Mouse (Mus musculus): ENCODE data around the gene Kirrel.

Gene Kirrel

DNA sequence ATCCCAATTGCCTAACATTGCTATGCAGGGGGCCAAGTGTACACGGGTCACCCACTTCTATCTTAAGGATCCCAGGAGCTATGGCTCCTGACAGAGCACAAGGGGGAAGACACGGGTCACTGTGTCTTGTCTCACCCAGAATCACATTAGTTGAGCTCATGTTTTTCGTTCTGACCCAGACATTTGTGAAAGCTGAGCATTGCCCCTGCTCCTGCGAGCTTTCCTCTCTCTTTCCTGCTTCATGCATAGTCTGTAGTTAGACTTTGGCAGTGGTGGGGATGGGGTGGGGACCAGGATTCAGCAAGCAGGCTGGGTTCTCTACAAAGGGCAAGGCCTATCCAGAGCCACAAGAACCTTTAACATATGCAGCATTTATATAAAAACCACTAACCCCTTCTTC is 94.8 kb downstream of the Kirrel start:
- DNase-seq (ENCODE audit: low read depth, low spot score) = no peak

- DNase-seq (ENCODE audit: low read depth, low spot score) = no peak
These were observed 95.2 kb downstream of the Kirrel start for GRCm38 (mm10) chr3:87079301-87079700.

DNA sequence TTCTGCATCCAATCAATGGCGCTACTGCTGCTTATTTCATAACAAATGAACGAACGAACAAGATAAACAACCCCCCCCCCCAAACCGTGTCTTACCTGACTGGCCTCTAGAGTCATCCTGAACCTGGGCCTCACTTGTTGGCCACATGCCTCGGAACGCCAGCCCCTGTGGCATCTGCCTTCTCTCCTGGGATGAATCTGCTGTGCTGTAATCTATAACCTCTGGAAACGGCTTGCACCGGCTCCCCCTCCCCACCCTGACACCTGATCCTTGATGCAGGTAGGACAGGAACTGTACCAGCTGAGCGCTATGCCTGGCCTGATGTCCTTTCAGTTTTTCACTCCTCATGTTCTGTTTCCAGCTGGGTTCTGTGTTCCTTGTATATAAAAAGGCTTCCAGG is 96.9 kb downstream of the Kirrel start:
- DNase-seq (ENCODE audit: low read depth, low spot score) = no peak

- DNase-seq (ENCODE audit: low read depth, low spot score) = no peak
These were observed 97.6 kb downstream of the Kirrel start for GRCm38 (mm10) chr3:87076899-87077298.

DNA sequence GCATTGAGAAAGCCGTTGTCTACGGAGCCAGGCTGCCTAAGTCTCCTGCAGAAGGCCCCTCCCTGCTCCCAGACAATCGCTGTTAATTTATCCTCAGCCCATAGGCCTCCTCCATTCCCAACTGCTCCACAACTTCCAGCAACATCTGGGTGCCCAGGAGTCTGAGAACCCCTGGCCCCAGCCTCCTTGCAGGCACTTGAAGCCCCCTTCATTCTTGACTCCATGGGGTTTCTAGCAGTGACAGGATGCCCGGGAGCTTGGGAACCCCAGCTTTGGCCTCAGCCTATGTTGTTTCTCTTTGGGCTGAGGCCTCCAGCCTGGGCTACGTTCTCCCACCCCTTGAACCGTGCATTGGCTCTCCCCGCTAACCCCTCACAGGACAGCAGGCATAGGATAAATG is 98.4 kb downstream of the Kirrel start:
- DNase-seq (ENCODE audit: low read depth, low spot score) = no peak

GRCm38 (mm10) chr3:87072612-87073515 is 101.7 kb downstream of the Kirrel start:
- DNase-seq (ENCODE audit: low read depth, low spot score) = no peak

GRCm38 (mm10) chr3:87072191-87072590 is 102.4 kb downstream of the Kirrel start:
- no peak for DNase-seq (ENCODE audit: low read depth, low spot score)

- DNase-seq (ENCODE audit: low read depth, low spot score) = no peak
These were observed 107.1 kb downstream of the Kirrel start for GRCm38 (mm10) chr3:87067396-87067975.

- DNase-seq (ENCODE audit: low read depth, low spot score) = no peak
These were observed 120.6 kb downstream of the Kirrel start for GRCm38 (mm10) chr3:87053939-87054338.

- no peak for DNase-seq (ENCODE audit: low read depth, low spot score)
These were observed 126.7 kb downstream of the Kirrel start for GRCm38 (mm10) chr3:87047801-87048200.

DNA sequence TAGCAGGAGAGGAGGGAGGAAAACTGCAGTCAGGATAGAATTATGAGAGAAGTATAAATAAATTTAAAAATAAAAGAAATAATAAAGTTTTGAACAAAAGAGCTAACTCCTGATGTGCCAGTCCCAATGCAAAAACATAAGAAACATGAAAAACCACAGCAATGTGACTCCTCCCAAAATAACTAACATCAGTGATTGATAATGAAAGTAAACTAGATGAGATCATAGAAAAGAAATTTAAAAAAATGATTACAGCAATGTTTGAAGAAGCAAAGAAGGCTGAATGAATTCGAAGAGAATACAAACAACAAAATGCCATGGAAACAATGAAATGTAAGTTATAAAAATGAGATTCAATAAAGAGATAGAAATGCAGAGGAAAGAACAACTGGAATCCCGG is 132.8 kb downstream of the Kirrel start:
- DNase-seq (ENCODE audit: low read depth, low spot score) = no peak

GRCm38 (mm10) chr3:87038500-87038899 is 136.0 kb downstream of the Kirrel start:
- DNase-seq (ENCODE audit: low read depth, low spot score) = no peak

DNA sequence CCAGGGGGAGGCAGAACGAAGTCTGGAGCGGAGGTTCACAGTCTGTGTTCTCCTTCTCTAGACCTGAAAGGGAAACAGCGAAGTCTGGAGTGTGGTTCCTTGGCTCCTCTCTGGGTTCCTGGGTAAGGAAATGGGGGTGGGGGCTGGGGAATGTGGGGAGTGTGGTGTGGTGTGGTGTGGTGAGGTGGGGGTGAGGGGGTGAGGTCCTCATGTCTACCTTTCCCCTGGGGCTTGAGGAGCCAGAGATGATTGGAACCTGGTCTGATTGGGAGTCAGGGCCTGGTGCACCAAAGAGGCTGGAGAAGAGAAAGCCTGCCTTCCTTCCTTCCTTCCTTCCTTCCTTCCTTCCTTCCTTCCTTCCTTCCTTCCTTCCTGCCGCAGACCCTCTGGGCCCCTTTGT is 140.5 kb downstream of the Kirrel start:
- no peak for DNase-seq (ENCODE audit: low read depth, low spot score)

DNA sequence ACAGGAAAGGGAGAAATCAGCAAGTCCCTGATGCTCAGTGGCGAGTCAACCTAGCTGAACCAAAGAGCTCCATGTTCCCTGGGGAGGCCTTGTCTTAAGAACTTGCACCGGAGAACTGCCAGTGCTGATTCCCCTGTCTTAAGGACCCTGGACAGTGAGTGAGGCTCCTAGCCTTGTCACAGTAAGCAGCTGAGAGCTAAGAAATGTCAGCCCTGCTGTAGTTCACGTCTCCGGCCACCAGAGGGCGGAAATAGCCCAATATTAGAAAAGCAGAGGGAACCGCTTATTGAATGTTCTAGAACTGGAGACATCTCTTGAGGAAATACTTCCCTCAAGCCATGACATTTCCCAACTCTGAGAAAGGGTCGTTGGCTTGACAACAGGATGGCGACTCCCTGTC is 141.2 kb downstream of the Kirrel start:
- DNase-seq (ENCODE audit: low read depth, low spot score) = peak; percentile 76

DNA sequence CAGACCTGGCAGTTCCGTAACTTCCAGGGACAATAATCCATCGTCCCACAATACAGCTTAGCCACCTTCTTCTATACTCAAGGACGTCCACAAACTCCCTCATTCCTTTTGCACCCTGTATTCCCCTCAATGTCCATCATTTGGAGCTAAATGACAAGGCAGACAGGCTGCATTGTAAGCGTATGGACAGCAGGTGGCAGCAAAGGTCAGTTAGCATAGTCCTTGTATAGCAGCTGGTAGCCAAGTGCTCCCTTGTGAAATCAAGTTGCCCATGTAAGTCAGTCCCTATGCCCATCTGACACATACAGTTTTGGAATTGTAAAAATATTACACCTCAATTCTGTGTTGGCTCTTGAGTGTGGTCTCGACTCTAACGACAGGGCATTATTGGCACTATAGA is 143.7 kb downstream of the Kirrel start:
- peak; percentile 75 for DNase-seq (ENCODE audit: low read depth, low spot score)
